Mouse (Mus musculus) MEL (cell line): ENCODE results near the gene Atp8a1. TPM values are rescaled to one million over a fixed set of nuclear protein-coding genes. Genes with fewer than 3 reads are reported as not detected.

ENCODE experiments used
- DNase-seq: peaks from one replicate; pipeline ENCODE4 v3.0.0; 2011; ENCODE audit warnings: low read depth, low spot score
- H3K27ac ChIP-seq: 2 replicates; pipeline ENCODE4 v1.5.1; 2012; ENCODE audit warnings: low read depth, mild to moderate bottlenecking, control low read depth, low read length, moderate library complexity; ENCODE audit not compliant: control insufficient read depth
- H3K27me3 ChIP-seq, 2 experiments: fragments of 150-350 bp in 1 of 2; sonication (generic) in 1 of 2; 2 replicates each; pipeline ENCODE4 v1.6.1; 2012; ENCODE audit warnings: low read length in 2 of 2, mild to moderate bottlenecking in 2 of 2, improper control_type of control experiment in 1 of 2, moderate library complexity in 1 of 2; ENCODE audit not compliant: insufficient read depth in 2 of 2, control insufficient read depth in 1 of 2
- H3K36me3 ChIP-seq, 2 experiments: 2 replicates each; pipeline ENCODE4 v1.6.1; 2012 to 2014; ENCODE audit warnings: low read length in 2 of 2, improper control_type of control experiment in 1 of 2, inconsistent platforms in 1 of 2, mild to moderate bottlenecking in 1 of 2; ENCODE audit not compliant: insufficient read depth in 2 of 2, control insufficient read depth in 1 of 2
- H3K4me1 ChIP-seq, 2 experiments: fragments of 150-350 bp in 1 of 2; sonication (generic) in 1 of 2; 2 replicates each; pipeline ENCODE4 v1.6.1; 2012; ENCODE audit warnings: low read length in 2 of 2, improper control_type of control experiment in 1 of 2, mild to moderate bottlenecking in 1 of 2; ENCODE audit not compliant: insufficient read depth in 2 of 2, control insufficient read depth in 1 of 2
- H3K4me3 ChIP-seq, 2 experiments: fragments of 150-350 bp in 1 of 2; sonication (generic) in 1 of 2; 2 replicates each; pipeline ENCODE4 v1.5.1; 2012; ENCODE audit warnings: low read depth in 2 of 2, low read length in 2 of 2, mild to moderate bottlenecking in 2 of 2, moderate library complexity in 2 of 2, control low read depth in 1 of 2, improper control_type of control experiment in 1 of 2; ENCODE audit not compliant: control insufficient read depth in 1 of 2, insufficient read depth in 1 of 2
- H3K79me2 ChIP-seq: 2 replicates; pipeline ENCODE4 v1.6.1; 2012; ENCODE audit warnings: mild to moderate bottlenecking, low read length, moderate library complexity; ENCODE audit not compliant: control insufficient read depth, poor library complexity, insufficient read depth
- H3K9ac ChIP-seq: 2 replicates; pipeline ENCODE4 v1.6.1; 2012; ENCODE audit warnings: low read depth, mild to moderate bottlenecking, control low read depth, low read length, moderate library complexity; ENCODE audit not compliant: control insufficient read depth, poor library complexity, severe bottlenecking
- H3K9me3 ChIP-seq: fragments of 150-350 bp; sonication (generic); replicated peaks from 2 replicates; pipeline ENCODE4 v1.6.1; 2012; ENCODE audit warnings: mild to moderate bottlenecking, low read length, improper control_type of control experiment, moderate library complexity; ENCODE audit not compliant: insufficient read depth
- CHD2 ChIP-seq: IDR thresholded peaks from 2 replicates; pipeline ENCODE4 v1.6.1; 2011; ENCODE audit warnings: low read length, improper control_type of control experiment
- CTCF ChIP-seq, 3 experiments: IDR thresholded peaks in 2 of 3; conservative IDR thresholded peaks in 1 of 3; 2 replicates each; pipeline ENCODE4 v1.5.1; 2011 to 2012; ENCODE audit warnings: low read length in 3 of 3, low read depth in 2 of 3, mild to moderate bottlenecking in 2 of 3, improper control_type of control experiment in 1 of 3, inconsistent platforms in 1 of 3, mixed read lengths in 1 of 3, moderate library complexity in 1 of 3; ENCODE audit not compliant: control insufficient read depth in 1 of 3, insufficient read depth in 1 of 3, poor library complexity in 1 of 3, severe bottlenecking in 1 of 3
- ELF1 ChIP-seq: IDR thresholded peaks from 2 replicates; pipeline ENCODE4 v1.6.1; 2014; ENCODE audit warnings: low read depth, mild to moderate bottlenecking, inconsistent platforms, low read length, improper control_type of control experiment, moderate library complexity
- JUND ChIP-seq: IDR thresholded peaks from 2 replicates; pipeline ENCODE4 v1.6.1; 2011; ENCODE audit warnings: low read depth, mild to moderate bottlenecking, improper control_type of control experiment, low read length
- KAT2A ChIP-seq: conservative IDR thresholded peaks from 2 replicates; pipeline ENCODE4 v1.6.1; 2012; ENCODE audit warnings: low read depth, low read length, improper control_type of control experiment, inconsistent platforms
- MAFK ChIP-seq: IDR thresholded peaks from 2 replicates; pipeline ENCODE4 v1.6.1; 2011; ENCODE audit warnings: low read depth, mild to moderate bottlenecking, low read length, improper control_type of control experiment, borderline replicate concordance
- MEF2A ChIP-seq: IDR thresholded peaks from 2 replicates; pipeline ENCODE4 v1.6.1; 2014; ENCODE audit warnings: low read depth, mild to moderate bottlenecking, inconsistent platforms, low read length, improper control_type of control experiment; ENCODE audit not compliant: poor library complexity, insufficient replicate concordance, severe bottlenecking; ENCODE audit errors: extremely low read depth
- MXI1 ChIP-seq: IDR thresholded peaks from 2 replicates; pipeline ENCODE4 v1.6.1; 2011; ENCODE audit warnings: mild to moderate bottlenecking, low read depth, low read length, improper control_type of control experiment
- MYB ChIP-seq: IDR thresholded peaks from 2 replicates; pipeline ENCODE4 v1.6.1; 2011; ENCODE audit warnings: mild to moderate bottlenecking, low read depth, low read length, improper control_type of control experiment
- MYC ChIP-seq: IDR thresholded peaks from 2 replicates; pipeline ENCODE4 v1.6.1; 2011; ENCODE audit warnings: low read depth, mild to moderate bottlenecking, low read length, improper control_type of control experiment, moderate library complexity
- NRF1 ChIP-seq: IDR thresholded peaks from 2 replicates; pipeline ENCODE4 v1.6.1; 2014; ENCODE audit warnings: low read depth, mild to moderate bottlenecking, inconsistent platforms, low read length, improper control_type of control experiment, moderate library complexity; ENCODE audit not compliant: poor library complexity, insufficient read depth, severe bottlenecking
- POLR2A ChIP-seq, 2 experiments: IDR thresholded peaks; 2 replicates each; pipeline ENCODE4 v1.6.1; 2011 to 2012; ENCODE audit warnings: low read length in 2 of 2, mild to moderate bottlenecking in 2 of 2, control low read depth in 1 of 2, improper control_type of control experiment in 1 of 2, low read depth in 1 of 2, moderate library complexity in 1 of 2; ENCODE audit not compliant: control insufficient read depth in 1 of 2, insufficient read depth in 1 of 2, poor library complexity in 1 of 2
- RAD21 ChIP-seq: IDR thresholded peaks from 2 replicates; pipeline ENCODE4 v1.6.1; 2011; ENCODE audit warnings: mild to moderate bottlenecking, low read depth, low read length, improper control_type of control experiment
- RCOR1 ChIP-seq: IDR thresholded peaks from 2 replicates; pipeline ENCODE4 v1.6.1; 2012; ENCODE audit warnings: low read depth, mild to moderate bottlenecking, inconsistent platforms, low read length, improper control_type of control experiment
- TAL1 ChIP-seq: IDR thresholded peaks from 2 replicates; pipeline ENCODE4 v1.6.1; 2012; ENCODE audit warnings: mild to moderate bottlenecking, inconsistent platforms, low read length, moderate library complexity, mixed read lengths
- TBP ChIP-seq: IDR thresholded peaks from 2 replicates; pipeline ENCODE4 v1.8.0; 2011; ENCODE audit warnings: low read depth, low read length, improper control_type of control experiment
- TCF12 ChIP-seq: IDR thresholded peaks from 2 replicates; pipeline ENCODE4 v1.6.1; 2014; ENCODE audit warnings: low read depth, mild to moderate bottlenecking, inconsistent platforms, low read length, improper control_type of control experiment, moderate library complexity
- USF1 ChIP-seq: IDR thresholded peaks from 2 replicates; pipeline ENCODE4 v1.6.1; 2014; ENCODE audit warnings: low read depth, mild to moderate bottlenecking, inconsistent platforms, low read length, improper control_type of control experiment, moderate library complexity
- polyA plus RNA-seq, 2 experiments: library from polyadenylated mRNA; stranded (reverse) in 1 of 2; unstranded in 1 of 2; fragments of >175 nt in 1 of 2; fragments of >200 nt in 1 of 2; gene quantifications; 2 replicates each; pipeline versions ENCODE4 v1.2.1 to v1.2.4; 2012; ENCODE audit warnings: low replicate concordance in 2 of 2, low read depth in 1 of 2; ENCODE audit not compliant: insufficient read length in 2 of 2, insufficient read depth in 1 of 2, missing spikeins in 1 of 2
- total RNA-seq: library from RNA; depleted of rRNA; stranded (reverse); fragments of 300-350 nt; gene quantifications from 2 replicates; pipeline ENCODE4 v1.2.3, GENCODE M21; 2012

The Atp8a1 gene
- total and polyA plus RNA-seq, 3 experiments = 18.2 to 22.1 TPM; not detected in 1

DNA sequence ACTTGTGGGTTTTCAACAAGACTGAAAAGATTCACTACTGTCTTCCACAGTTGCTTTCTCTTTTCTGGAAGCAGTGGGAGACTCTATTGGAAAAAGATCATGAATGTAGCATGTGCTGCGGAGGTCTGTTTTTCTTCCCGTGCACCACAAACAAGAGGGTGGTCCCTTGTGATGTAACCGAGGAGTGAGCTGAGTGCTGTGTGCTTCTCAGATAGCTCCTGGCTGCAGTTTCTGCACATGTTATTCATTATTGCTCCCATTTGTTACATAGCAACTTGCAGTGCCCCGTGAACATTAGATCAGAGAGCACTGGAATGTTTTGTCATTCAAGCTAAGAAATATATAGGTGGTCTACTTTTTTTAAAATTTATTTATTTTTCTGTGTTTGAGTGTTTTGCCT, 174.2 kb downstream of the Atp8a1 start:
- Histone ChIP-seq H3K27ac (no peak overlapping the region), H3K36me3 (peaks cover 3 to 4% of the 10 kb centered on the region in 2 experiments; a peak in 3 of 4 replicates), H3K27me3 (no peaks in the 10 kb centered on the region), H3K4me1 (no peaks in the 10 kb centered on the region; a peak in 2 of 4 replicates), H3K79me2 (no peaks in the 10 kb centered on the region), H3K9ac (no peak overlapping the region), H3K4me3 (no peak overlapping the region), H3K9me3 (no peaks in the 10 kb centered on the region)
- no peak for DNase-seq
- no peak for TF ChIP-seq KAT2A
- TF ChIP-seq MEF2A = no peak
- TF ChIP-seq CHD2 = no peak
- TF ChIP-seq CTCF (IDR thresholded peaks at IDR 0.05 in 2 of 3, conservative IDR thresholded peaks at IDR 0.05 in 1 of 3; ENCODE audit: control insufficient read depth in 1 of 3, insufficient read depth in 1 of 3, low read depth in 2 of 3, low read length in 3 of 3, poor library complexity in 1 of 3, severe bottlenecking in 1 of 3) = no peak

DNA sequence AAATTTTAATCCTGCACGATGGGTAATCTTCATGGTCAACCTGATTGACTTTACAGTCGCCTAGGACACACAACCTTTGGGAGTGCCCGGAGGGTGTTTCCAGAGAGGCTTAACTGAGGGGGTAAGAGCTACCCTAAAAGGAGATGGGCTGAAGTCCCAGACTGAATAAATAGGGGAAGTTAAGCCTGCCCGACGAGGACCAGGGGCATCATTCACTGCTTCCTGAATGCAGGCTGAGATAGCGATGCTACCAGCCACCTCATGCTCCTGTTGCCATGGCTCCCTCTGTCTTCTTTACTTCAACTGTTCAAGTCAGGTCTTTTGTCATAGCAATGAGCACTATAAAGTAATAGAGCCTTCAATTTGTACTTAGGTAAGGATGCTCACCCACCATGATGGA, 177.1 kb downstream of the Atp8a1 start:
- Histone ChIP-seq H3K4me1 (no peaks in the 10 kb centered on the region; a peak in 2 of 4 replicates), H3K27me3 (no peaks in the 10 kb centered on the region), H3K36me3 (peaks cover 4 to 5% of the 10 kb centered on the region in 2 experiments; a peak in 3 of 4 replicates), H3K9me3 (no peaks in the 10 kb centered on the region), H3K27ac (no peak overlapping the region), H3K4me3 (no peak overlapping the region), H3K79me2 (no peaks in the 10 kb centered on the region), H3K9ac (no peak overlapping the region)
- peak; percentile 63 for DNase-seq
- TF ChIP-seq TAL1 (no peak), MYC (no peak), MXI1 (no peak), JUND (no peak), ELF1 (no peak), TCF12 (no peak), NRF1 (no peak), MAFK (no peak), USF1 (no peak), TBP (no peak), KAT2A (no peak), RCOR1 (no peak), MYB (no peak), RAD21 (no peak), POLR2A (IDR thresholded peaks at IDR 0.05; ENCODE audit: control insufficient read depth in 1 of 2, insufficient read depth in 1 of 2, low read depth in 1 of 2, low read length in 2 of 2, poor library complexity in 1 of 2) (no peak)
